Mouse (Mus musculus): ENCODE measurements around the gene Kmt2c. TPM values are rescaled to one million over a fixed set of nuclear protein-coding genes. Genes with fewer than 3 reads are reported as not detected.

The Kmt2c gene
- polyA plus RNA-seq, 1 experiment from 2014 or later, result 15.3 TPM

DNA sequence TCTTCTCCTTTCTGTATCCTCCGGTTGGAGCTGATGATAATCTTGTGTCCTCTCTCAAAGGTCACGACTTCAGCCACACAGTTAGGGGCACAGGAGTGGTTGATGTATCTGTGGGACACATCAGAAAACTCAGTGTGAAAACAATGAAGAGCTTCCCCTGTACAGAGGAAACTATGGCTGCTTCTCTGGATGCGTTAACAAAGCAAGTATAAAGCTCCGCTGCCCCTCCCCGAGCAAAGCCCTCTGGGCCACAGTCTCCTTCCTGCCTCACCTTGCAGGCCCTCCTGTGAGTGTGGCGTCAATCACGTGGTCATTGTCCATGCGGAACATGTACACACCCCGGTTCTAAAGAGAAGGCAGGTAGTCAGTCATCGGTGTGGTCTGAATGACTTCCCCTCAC is 223.0 kb downstream of the Kmt2c start:
- 88% methylated on average over 10 of the region's 10 CpGs for WGBS
- H3K9ac ChIP-seq (ENCODE audit: low read depth, low read length), result no peak overlapping the region
- H3K27ac ChIP-seq (ENCODE audit: low read length), result no peak overlapping the region
- H3K4me3 ChIP-seq (ENCODE audit: low read depth, low read length), result no peak overlapping the region
- ATAC-seq, result no peak
- H3K36me3 ChIP-seq (ENCODE audit: control insufficient read depth, insufficient read depth, low read length), result peaks cover 26% of the 10 kb centered on the region
- no peaks in the 10 kb centered on the region for H3K27me3 ChIP-seq (ENCODE audit: control insufficient read depth, insufficient read depth, low read depth, low read length)
- no peak overlapping the region for H3K4me2 ChIP-seq (ENCODE audit: low read length)
- H3K9me3 ChIP-seq (replicated peaks; ENCODE audit: control insufficient read depth, low read length, poor library complexity, severe bottlenecking), result no peaks in the 10 kb centered on the region
- no peaks in the 10 kb centered on the region for H3K4me1 ChIP-seq (ENCODE audit: control insufficient read depth, insufficient read depth, low read length)

DNA sequence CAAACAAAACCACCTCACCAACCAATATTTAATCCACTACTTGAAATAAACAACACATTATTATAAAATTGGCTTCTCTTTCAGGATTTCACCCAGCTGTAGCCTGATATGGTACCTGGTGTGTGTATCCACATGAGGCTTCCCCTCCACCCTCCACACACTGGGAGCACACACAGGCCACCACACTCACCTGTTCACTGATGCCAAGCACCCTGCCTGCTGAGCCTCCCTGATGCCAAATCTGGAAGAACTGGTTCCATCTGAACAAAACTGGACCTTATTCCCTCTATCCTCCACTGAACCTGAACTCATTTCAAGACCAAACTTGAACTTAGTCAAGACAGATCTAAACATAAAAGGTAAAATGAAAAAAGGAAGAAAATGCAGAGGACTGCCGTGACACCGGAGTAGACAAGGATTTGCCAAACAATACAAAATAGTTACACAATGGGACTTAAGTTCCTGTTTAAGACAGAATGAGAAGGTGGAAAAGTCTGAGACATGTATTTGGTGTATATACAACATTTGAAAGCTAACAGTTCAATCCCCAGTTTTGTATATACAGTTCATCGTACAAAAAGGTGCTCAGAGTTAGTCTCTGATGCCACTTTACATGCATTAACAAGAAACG is 230.2 kb downstream of the Kmt2c start:
- no peak overlapping the region for H3K4me2 ChIP-seq (ENCODE audit: low read length)
- H3K27ac ChIP-seq (ENCODE audit: low read length), result no peak overlapping the region
- peaks cover 33% of the 10 kb centered on the region for H3K36me3 ChIP-seq (ENCODE audit: control insufficient read depth, insufficient read depth, low read length)
- no peaks in the 10 kb centered on the region for H3K9me3 ChIP-seq (replicated peaks; ENCODE audit: control insufficient read depth, low read length, poor library complexity, severe bottlenecking)
- H3K4me1 ChIP-seq (ENCODE audit: control insufficient read depth, insufficient read depth, low read length), result no peaks in the 10 kb centered on the region
- 87% methylated on average over 4 of the region's 4 CpGs for WGBS
- no peak overlapping the region for H3K4me3 ChIP-seq (ENCODE audit: low read depth, low read length)
- ATAC-seq, result no peak
- H3K27me3 ChIP-seq (ENCODE audit: control insufficient read depth, insufficient read depth, low read depth, low read length), result no peaks in the 10 kb centered on the region
- H3K9ac ChIP-seq (ENCODE audit: low read depth, low read length), result no peak overlapping the region

DNA sequence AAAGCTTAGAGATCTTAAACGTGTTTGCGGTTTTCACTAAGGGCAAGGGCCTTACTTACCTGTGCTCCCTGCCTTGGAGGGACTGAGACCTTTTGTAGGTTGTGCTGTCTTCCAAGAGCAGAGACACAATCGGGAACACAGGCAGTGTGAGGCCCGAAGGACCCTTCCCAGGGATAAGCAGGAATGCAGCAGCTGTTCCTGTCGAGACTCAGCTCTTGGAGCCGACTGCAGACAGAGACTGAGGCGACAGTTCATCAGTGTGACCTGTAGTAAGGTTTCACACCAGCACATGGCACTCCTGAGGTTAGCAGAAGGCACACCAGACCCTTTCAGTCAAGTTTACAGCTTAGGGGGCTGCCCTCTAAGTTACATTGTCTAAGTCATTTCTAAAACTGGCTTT is 236.3 kb downstream of the Kmt2c start:
- H3K27ac ChIP-seq (ENCODE audit: low read length), result no peak overlapping the region
- H3K9ac ChIP-seq (ENCODE audit: low read depth, low read length), result no peak overlapping the region
- peaks cover 23% of the 10 kb centered on the region for H3K36me3 ChIP-seq (ENCODE audit: control insufficient read depth, insufficient read depth, low read length)
- no peaks in the 10 kb centered on the region for H3K9me3 ChIP-seq (replicated peaks; ENCODE audit: control insufficient read depth, low read length, poor library complexity, severe bottlenecking)
- H3K4me3 ChIP-seq (ENCODE audit: low read depth, low read length), result no peak overlapping the region
- no peaks in the 10 kb centered on the region for H3K4me1 ChIP-seq (ENCODE audit: control insufficient read depth, insufficient read depth, low read length)
- H3K4me2 ChIP-seq (ENCODE audit: low read length), result no peak overlapping the region
- H3K27me3 ChIP-seq (ENCODE audit: control insufficient read depth, insufficient read depth, low read depth, low read length), result no peaks in the 10 kb centered on the region
- ATAC-seq, result no peak
- WGBS, result 87% methylated on average over 7 of the region's 7 CpGs

- Histone ChIP-seq H3K9ac (ENCODE audit: low read depth, low read length) (no peak overlapping the region), H3K27ac (ENCODE audit: low read length) (no peak overlapping the region), H3K27me3 (ENCODE audit: control insufficient read depth, insufficient read depth, low read depth, low read length) (no peaks in the 10 kb centered on the region), H3K4me2 (ENCODE audit: low read length) (no peak overlapping the region), H3K9me3 (replicated peaks; ENCODE audit: control insufficient read depth, low read length, poor library complexity, severe bottlenecking) (no peaks in the 10 kb centered on the region), H3K4me1 (ENCODE audit: control insufficient read depth, insufficient read depth, low read length) (no peaks in the 10 kb centered on the region), H3K36me3 (ENCODE audit: control insufficient read depth, insufficient read depth, low read length) (peaks cover 21% of the 10 kb centered on the region), H3K4me3 (ENCODE audit: low read depth, low read length) (no peak overlapping the region)
- 85% methylated on average over 6 of the region's 6 CpGs for WGBS
- ATAC-seq, result no peak
These were observed 237.1 kb downstream of the Kmt2c start for GRCm38 (mm10) chr5:25261452-25261851.

- Histone ChIP-seq H3K4me2 (ENCODE audit: low read length) (no peak overlapping the region), H3K27ac (ENCODE audit: low read length) (no peak overlapping the region), H3K9me3 (replicated peaks; ENCODE audit: control insufficient read depth, low read length, poor library complexity, severe bottlenecking) (no peaks in the 10 kb centered on the region), H3K4me1 (ENCODE audit: control insufficient read depth, insufficient read depth, low read length) (no peaks in the 10 kb centered on the region), H3K36me3 (ENCODE audit: control insufficient read depth, insufficient read depth, low read length) (peaks cover 33% of the 10 kb centered on the region), H3K27me3 (ENCODE audit: control insufficient read depth, insufficient read depth, low read depth, low read length) (no peaks in the 10 kb centered on the region), H3K9ac (ENCODE audit: low read depth, low read length) (no peak overlapping the region), H3K4me3 (ENCODE audit: low read depth, low read length) (no peak overlapping the region)
- no peak for ATAC-seq
- 70% methylated on average over 2 of the region's 2 CpGs for WGBS
These were observed 241.9 kb downstream of the Kmt2c start for GRCm38 (mm10) chr5:25256686-25257085.

DNA sequence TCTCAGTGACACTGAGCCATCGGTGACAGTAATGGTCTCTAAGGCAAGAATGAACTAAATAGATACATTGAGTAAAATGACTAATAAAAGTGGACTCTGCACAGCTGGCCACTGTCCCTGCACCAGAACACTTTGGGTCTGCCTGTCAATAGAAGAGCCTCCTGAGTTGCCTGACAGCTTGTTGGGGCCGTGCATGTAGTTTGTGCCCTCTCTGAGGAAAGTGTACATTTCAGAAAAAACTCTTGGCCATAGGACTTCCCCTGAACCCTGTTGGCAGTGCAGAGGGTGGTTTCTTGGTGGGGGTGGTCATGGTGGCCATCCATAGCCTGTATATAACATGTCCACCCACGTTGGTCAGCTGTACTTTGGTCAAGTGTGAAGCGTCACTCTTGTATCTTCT is 244.1 kb downstream of the Kmt2c start:
- Histone ChIP-seq H3K27ac (ENCODE audit: low read length) (no peak overlapping the region), H3K9ac (ENCODE audit: low read depth, low read length) (no peak overlapping the region), H3K9me3 (replicated peaks; ENCODE audit: control insufficient read depth, low read length, poor library complexity, severe bottlenecking) (no peaks in the 10 kb centered on the region), H3K4me1 (ENCODE audit: control insufficient read depth, insufficient read depth, low read length) (no peaks in the 10 kb centered on the region), H3K4me3 (ENCODE audit: low read depth, low read length) (no peak overlapping the region), H3K36me3 (ENCODE audit: control insufficient read depth, insufficient read depth, low read length) (peaks cover 42% of the 10 kb centered on the region), H3K4me2 (ENCODE audit: low read length) (no peak overlapping the region), H3K27me3 (ENCODE audit: control insufficient read depth, insufficient read depth, low read depth, low read length) (no peaks in the 10 kb centered on the region)
- WGBS, result 93% methylated on average over 4 of the region's 4 CpGs
- ATAC-seq, result no peak

- no peaks in the 10 kb centered on the region for H3K4me1 ChIP-seq (ENCODE audit: control insufficient read depth, insufficient read depth, low read length)
- no peak overlapping the region for H3K4me3 ChIP-seq (ENCODE audit: low read depth, low read length)
- H3K36me3 ChIP-seq (ENCODE audit: control insufficient read depth, insufficient read depth, low read length), result peaks cover 41% of the 10 kb centered on the region
- H3K9me3 ChIP-seq (replicated peaks; ENCODE audit: control insufficient read depth, low read length, poor library complexity, severe bottlenecking), result no peaks in the 10 kb centered on the region
- no peak overlapping the region for H3K27ac ChIP-seq (ENCODE audit: low read length)
- no peak overlapping the region for H3K9ac ChIP-seq (ENCODE audit: low read depth, low read length)
- no peak overlapping the region for H3K4me2 ChIP-seq (ENCODE audit: low read length)
- WGBS, result 94% methylated on average over 8 of the region's 8 CpGs
- H3K27me3 ChIP-seq (ENCODE audit: control insufficient read depth, insufficient read depth, low read depth, low read length), result no peaks in the 10 kb centered on the region
- ATAC-seq, result no peak
These were observed 245.6 kb downstream of the Kmt2c start for GRCm38 (mm10) chr5:25252825-25253544.

- ATAC-seq, result no peak
- Histone ChIP-seq H3K27ac (ENCODE audit: low read length) (no peak overlapping the region), H3K4me1 (ENCODE audit: control insufficient read depth, insufficient read depth, low read length) (no peaks in the 10 kb centered on the region), H3K4me2 (ENCODE audit: low read length) (no peak overlapping the region), H3K9me3 (replicated peaks; ENCODE audit: control insufficient read depth, low read length, poor library complexity, severe bottlenecking) (no peaks in the 10 kb centered on the region), H3K9ac (ENCODE audit: low read depth, low read length) (no peak overlapping the region), H3K36me3 (ENCODE audit: control insufficient read depth, insufficient read depth, low read length) (peaks cover 41% of the 10 kb centered on the region), H3K27me3 (ENCODE audit: control insufficient read depth, insufficient read depth, low read depth, low read length) (no peaks in the 10 kb centered on the region), H3K4me3 (ENCODE audit: low read depth, low read length) (no peak overlapping the region)
- 85% methylated on average over 2 of the region's 2 CpGs for WGBS
These were observed 246.2 kb downstream of the Kmt2c start for GRCm38 (mm10) chr5:25252423-25252822.

- Histone ChIP-seq H3K36me3 (ENCODE audit: control insufficient read depth, insufficient read depth, low read length) (peaks cover 15% of the 10 kb centered on the region), H3K4me2 (ENCODE audit: low read length) (no peak overlapping the region), H3K27ac (ENCODE audit: low read length) (no peak overlapping the region), H3K4me3 (ENCODE audit: low read depth, low read length) (no peak overlapping the region), H3K9ac (ENCODE audit: low read depth, low read length) (no peak overlapping the region), H3K9me3 (replicated peaks; ENCODE audit: control insufficient read depth, low read length, poor library complexity, severe bottlenecking) (no peaks in the 10 kb centered on the region), H3K4me1 (ENCODE audit: control insufficient read depth, insufficient read depth, low read length) (no peaks in the 10 kb centered on the region), H3K27me3 (ENCODE audit: control insufficient read depth, insufficient read depth, low read depth, low read length) (no peaks in the 10 kb centered on the region)
- WGBS, result 83% methylated on average over 3 of the region's 3 CpGs
- no peak for ATAC-seq
These were observed 251.5 kb downstream of the Kmt2c start for GRCm38 (mm10) chr5:25247036-25247435.

Measured in midbrain, embryonic 16.5 days (tissue).